Mouse (Mus musculus) bone marrow macrophage, adult 2 months (primary cell): Measurements from ENCODE around the gene Nol6.

Experiments used
- CTCF ChIP-seq: IDR thresholded peaks from 2 replicates; pipeline ENCODE4 v1.5.1; 2012; ENCODE audit warnings: low read depth, mild to moderate bottlenecking, low read length, moderate library complexity
- POLR2A ChIP-seq: IDR thresholded peaks from 2 replicates; pipeline ENCODE4 v1.6.1; 2012; ENCODE audit warnings: mild to moderate bottlenecking, low read depth, low read length, borderline replicate concordance

DNA sequence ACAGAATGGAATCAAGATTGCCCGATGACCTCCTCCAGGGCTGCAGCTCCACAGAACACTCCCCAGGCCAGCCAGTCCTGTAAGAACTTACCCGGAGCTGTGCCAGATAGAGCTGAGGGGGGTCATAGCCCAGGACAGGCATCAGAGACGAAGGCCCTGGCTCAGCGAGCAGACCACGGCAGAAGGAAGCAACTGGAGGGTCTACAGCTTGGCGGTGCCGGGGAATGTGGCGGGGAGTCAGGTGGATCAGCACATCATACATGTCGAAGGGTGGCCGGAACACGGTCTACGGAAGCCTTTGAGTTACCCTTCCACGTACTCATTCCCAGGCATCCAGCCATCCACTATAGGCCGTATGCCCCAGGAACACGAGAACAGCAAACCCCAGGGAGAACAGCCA, 8.5 kb downstream of the Nol6 start:
- TF ChIP-seq POLR2A (no peak), CTCF (no peak)
